Mouse (Mus musculus) limb, embryonic 10.5 days (tissue): ENCODE data around the gene Srsf2. TPM values are rescaled to one million over a fixed set of nuclear protein-coding genes. Genes with fewer than 3 reads are reported as not detected.
A peak's percentile ranks its signal among the peaks of the same experiment; 100 is the strongest.

Experiments
- DNase-seq: peaks from one replicate; pipeline ENCODE4 v3.0.0-alpha.2; 2017; ENCODE audit warnings: low spot score
- H3K27ac ChIP-seq: fragments of 300-500 bp; sonication (generic); 2 replicates; pipeline ENCODE4 v1.5.1; 2016; ENCODE audit warnings: mild to moderate bottlenecking
- H3K27me3 ChIP-seq: fragments of 300-500 bp; sonication (generic); 2 replicates; pipeline ENCODE4 v1.6.1; 2016; ENCODE audit warnings: low read depth, mild to moderate bottlenecking; ENCODE audit not compliant: poor library complexity, severe bottlenecking
- H3K36me3 ChIP-seq: fragments of 300-500 bp; sonication (generic); 2 replicates; pipeline ENCODE4 v1.6.1; 2016; ENCODE audit warnings: mild to moderate bottlenecking, moderate library complexity
- H3K4me1 ChIP-seq: fragments of 300-500 bp; sonication (generic); 2 replicates; pipeline ENCODE4 v1.6.1; 2016
- H3K4me3 ChIP-seq: fragments of 300-500 bp; sonication (generic); 2 replicates; pipeline ENCODE4 v1.5.1; 2016; ENCODE audit warnings: mild to moderate bottlenecking, moderate library complexity
- H3K9me3 ChIP-seq: fragments of 300-500 bp; sonication (generic); replicated peaks from 2 replicates; pipeline ENCODE4 v1.6.1; 2016; ENCODE audit warnings: mild to moderate bottlenecking
- WGBS: fragments of 180-500 bp; shearing (Covaris S2); methylation state at CpG from one replicate; pipeline ENCODE4 v1.1.7; 2016; 5-methylcytosine and 5-hydroxymethylcytosine counted together
- polyA plus RNA-seq: library from polyadenylated mRNA; unstranded; fragments of >200 nt; fragmentation: Nextera tagmentation; extraction: Ambion mirVana; gene quantifications from 2 replicates; pipeline ENCODE4 v1.2.1, GENCODE M21; 2016

Srsf2 gene
- polyA plus RNA-seq, 1 experiment from 2014 or later = 925 TPM

- Histone ChIP-seq H3K27ac (no peak overlapping the region), H3K27me3 (no peaks in the 10 kb centered on the region), H3K36me3 (peaks cover 54% of the 10 kb centered on the region), H3K9me3 (no peaks in the 10 kb centered on the region), H3K4me3 (no peak overlapping the region), H3K4me1 (0 out of 2 replicates have a peak, but pooled peaks cover 3% of the 10 kb centered on the region)
- 92% methylated on average over 20 of the region's 20 CpGs for WGBS
- no peak for DNase-seq
These were observed 21.1 kb upstream of the Srsf2 start for GRCm38 (mm10) chr11:116873987-116874386.

DNA sequence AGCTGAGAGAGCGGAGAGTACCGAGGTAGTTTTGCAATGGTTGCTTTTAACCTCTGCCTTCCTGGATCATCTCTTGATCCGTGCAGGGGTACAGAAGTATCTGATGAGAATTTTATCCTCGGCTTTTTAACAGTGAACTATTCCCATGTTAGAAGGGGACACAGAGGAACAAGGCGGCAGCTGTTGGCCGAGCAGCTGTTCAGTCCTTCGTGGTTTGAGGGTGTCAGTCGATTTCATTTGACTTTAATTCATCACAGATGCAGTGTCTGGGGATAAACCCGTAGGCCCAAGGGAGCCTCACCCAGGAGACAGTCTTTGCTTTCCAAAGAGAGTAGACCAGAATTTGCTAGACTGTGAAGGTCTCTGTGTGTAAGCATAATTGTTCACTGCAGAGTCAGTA lies 18.6 kb upstream of the Srsf2 start:
- H3K36me3 ChIP-seq = peaks cover 59% of the 10 kb centered on the region
- 0 out of 2 replicates have a peak, but pooled peaks cover 3% of the 10 kb centered on the region for H3K4me1 ChIP-seq
- H3K4me3 ChIP-seq = no peak overlapping the region
- 82% methylated on average over 9 of the region's 9 CpGs for WGBS
- no peaks in the 10 kb centered on the region for H3K27me3 ChIP-seq
- no peak for DNase-seq
- no peaks in the 10 kb centered on the region for H3K9me3 ChIP-seq
- H3K27ac ChIP-seq = no peak overlapping the region

GRCm38 (mm10) chr11:116869641-116870040 lies 16.7 kb upstream of the Srsf2 start:
- Histone ChIP-seq H3K36me3 (peaks cover 68% of the 10 kb centered on the region), H3K9me3 (no peaks in the 10 kb centered on the region), H3K4me3 (no peak overlapping the region), H3K4me1 (0 out of 2 replicates have a peak, but pooled peaks cover 3% of the 10 kb centered on the region), H3K27me3 (no peaks in the 10 kb centered on the region), H3K27ac (no peak overlapping the region)
- 95% methylated on average over 4 of the region's 4 CpGs for WGBS
- DNase-seq = no peak

DNA sequence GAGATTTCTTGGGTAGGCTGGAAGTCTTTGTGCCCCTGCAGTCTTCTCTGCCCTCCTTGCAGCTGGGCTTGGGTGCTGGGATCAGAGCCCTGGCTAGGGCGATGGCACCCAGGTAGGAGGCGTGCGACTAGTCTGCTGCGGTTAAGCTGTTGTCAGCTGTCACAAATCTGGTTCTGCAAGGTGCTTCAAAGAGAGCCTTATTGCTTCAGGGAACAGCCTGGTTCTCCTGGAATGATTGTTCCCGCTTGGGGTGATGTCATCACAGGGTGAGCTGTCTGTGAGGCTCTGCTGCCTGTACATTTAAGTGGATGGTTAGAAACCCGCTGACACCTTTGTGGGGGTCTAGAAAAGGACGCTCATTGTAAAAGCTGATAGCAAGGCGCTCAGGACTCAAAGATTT lies 16.3 kb upstream of the Srsf2 start:
- Histone ChIP-seq H3K27me3 (no peaks in the 10 kb centered on the region), H3K36me3 (peaks cover 68% of the 10 kb centered on the region), H3K4me3 (no peak overlapping the region), H3K4me1 (0 out of 2 replicates have a peak, but pooled peaks cover 2% of the 10 kb centered on the region), H3K27ac (no peak overlapping the region), H3K9me3 (no peaks in the 10 kb centered on the region)
- DNase-seq = no peak
- 82% methylated on average over 8 of the region's 8 CpGs for WGBS

- peaks cover 67% of the 10 kb centered on the region for H3K36me3 ChIP-seq
- no peaks in the 10 kb centered on the region for H3K9me3 ChIP-seq
- 71% methylated on average over 3 of the region's 3 CpGs for WGBS
- no peak for DNase-seq
- H3K27me3 ChIP-seq = no peaks in the 10 kb centered on the region
- no peaks in the 10 kb centered on the region for H3K4me1 ChIP-seq
- no peak overlapping the region for H3K27ac ChIP-seq
- no peak overlapping the region for H3K4me3 ChIP-seq
These were observed 15.2 kb upstream of the Srsf2 start for GRCm38 (mm10) chr11:116868129-116868528.

GRCm38 (mm10) chr11:116865945-116866585 lies 13.2 kb upstream of the Srsf2 start:
- Histone ChIP-seq H3K36me3 (peaks cover 69% of the 10 kb centered on the region), H3K27me3 (no peaks in the 10 kb centered on the region), H3K4me1 (no peaks in the 10 kb centered on the region), H3K27ac (no peak overlapping the region), H3K4me3 (no peak overlapping the region), H3K9me3 (no peaks in the 10 kb centered on the region)
- WGBS = 82% methylated on average over 12 of the region's 12 CpGs
- no peak for DNase-seq

DNA sequence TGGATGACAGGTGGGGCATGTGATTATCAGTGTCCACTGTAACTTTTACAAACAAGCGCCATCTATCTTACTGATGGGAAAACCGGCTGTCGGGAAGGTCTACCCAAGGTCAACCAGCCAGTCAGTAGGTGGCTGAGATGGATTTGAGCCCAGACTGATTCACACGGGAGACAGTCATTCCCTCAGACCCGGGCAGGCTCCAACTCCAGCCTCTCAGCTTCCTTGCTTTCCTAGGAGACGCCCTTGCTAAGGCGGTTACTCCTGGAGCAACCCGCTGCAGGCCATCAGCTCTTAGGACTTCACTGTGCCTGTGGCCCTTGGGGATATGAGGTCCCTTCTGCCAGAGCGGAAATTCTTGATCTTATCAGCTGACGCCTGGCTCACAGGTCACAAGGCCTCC lies 11.6 kb upstream of the Srsf2 start:
- Histone ChIP-seq H3K27me3 (no peaks in the 10 kb centered on the region), H3K36me3 (peaks cover 75% of the 10 kb centered on the region), H3K27ac (no peak overlapping the region), H3K4me3 (no peak overlapping the region), H3K4me1 (no peaks in the 10 kb centered on the region), H3K9me3 (no peaks in the 10 kb centered on the region)
- WGBS = 73% methylated on average over 10 of the region's 10 CpGs
- no peak for DNase-seq

DNA sequence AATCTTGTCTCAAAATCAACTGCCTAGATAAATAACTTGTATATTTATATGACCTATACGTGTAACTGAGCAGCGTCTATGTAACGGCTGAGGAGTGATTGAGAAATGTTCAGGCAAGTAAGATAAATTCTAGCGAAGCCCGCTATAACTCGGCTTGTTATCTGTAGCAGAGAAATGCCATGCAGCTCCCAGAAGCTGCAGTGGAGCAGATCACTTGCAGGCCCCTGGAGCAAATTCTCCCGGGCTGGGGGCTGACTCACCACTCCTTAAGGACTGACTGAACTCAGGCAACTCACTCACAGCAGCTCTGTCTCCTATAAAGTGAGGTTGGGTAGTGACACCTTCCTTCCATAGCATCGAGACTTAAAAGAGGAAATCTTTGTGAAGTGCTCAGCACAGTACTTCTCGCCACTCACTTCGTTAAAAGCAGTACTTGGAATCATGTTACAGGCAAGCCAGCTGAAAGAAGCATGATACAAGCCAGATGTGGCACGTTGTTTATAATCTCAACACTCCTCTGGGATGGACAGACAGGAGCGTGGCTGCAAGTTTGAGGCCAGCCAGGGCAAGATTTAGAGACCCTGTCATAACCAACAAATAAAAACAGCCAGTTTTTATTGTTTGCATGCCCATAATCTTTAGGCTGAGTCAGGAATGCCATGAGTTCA lies 4.4 kb upstream of the Srsf2 start:
- Histone ChIP-seq H3K27ac (peak overlapping the region; percentile 21; the same call in 1 of the 2 replicates), H3K36me3 (peaks cover 31% of the 10 kb centered on the region)

DNA sequence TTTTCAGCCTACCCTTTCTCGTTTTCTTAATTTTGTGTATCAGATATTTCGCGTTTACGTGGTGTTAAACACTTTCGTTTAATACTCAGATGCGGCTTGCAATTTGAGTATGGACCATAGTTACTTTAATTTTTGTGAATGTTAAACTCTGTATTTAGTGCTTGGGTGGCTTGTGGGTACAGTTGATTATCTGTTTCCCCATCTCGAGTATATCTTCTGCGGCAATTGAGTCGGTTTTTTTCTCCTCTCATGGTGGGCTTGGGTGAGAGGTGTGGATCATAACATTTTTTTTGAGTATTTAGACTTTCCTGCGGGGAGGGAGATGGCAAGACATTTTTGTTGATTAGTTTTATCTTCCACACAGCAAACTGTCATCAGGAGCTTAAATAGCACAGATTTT lies 1.4 kb upstream of the Srsf2 start:
- Histone ChIP-seq H3K27me3 (no peaks in the 10 kb centered on the region), H3K27ac (0 out of 2 replicates have a peak overlapping the region, but pooled peaks have one; percentile 97), H3K4me1 (peaks cover 37% of the 10 kb centered on the region), H3K36me3 (peaks cover 34% of the 10 kb centered on the region), H3K4me3 (peak overlapping the region; percentile 93), H3K9me3 (no peaks in the 10 kb centered on the region)
- WGBS = 49% methylated on average over 10 of the region's 10 CpGs
- DNase-seq = no peak

More for the DNA sequence above, 4.4 kb upstream of the Srsf2 start:
- Histone ChIP-seq H3K27me3 (no peaks in the 10 kb centered on the region), H3K4me1 (peaks cover 26% of the 10 kb centered on the region), H3K4me3 (no peak overlapping the region), H3K9me3 (no peaks in the 10 kb centered on the region)
- DNase-seq = peak; percentile 57
- 44% methylated on average over 12 of the region's 12 CpGs for WGBS

DNA sequence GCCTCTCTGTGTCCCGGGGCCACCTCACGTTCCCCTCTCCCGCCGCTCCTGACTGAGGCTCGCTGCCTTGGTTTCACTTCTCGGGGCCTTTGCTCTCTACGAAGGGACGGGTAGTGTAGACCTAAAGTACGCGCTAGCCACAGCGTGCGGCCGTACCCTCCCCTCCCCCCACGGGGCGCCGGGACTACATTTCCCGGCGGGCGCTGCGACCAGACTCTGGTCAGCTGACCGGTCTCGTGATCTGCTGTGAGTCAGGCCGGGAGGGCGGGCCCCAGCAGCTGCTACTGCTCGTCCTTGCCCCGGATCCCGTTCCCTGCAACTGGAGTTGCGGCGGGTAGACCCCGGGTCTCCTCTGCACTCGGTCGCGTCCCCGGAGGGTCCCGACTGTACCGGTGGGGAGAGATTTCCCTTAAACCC lies 626 bp upstream of the Srsf2 start:
- peaks cover 39% of the 10 kb centered on the region for H3K36me3 ChIP-seq
- H3K27me3 ChIP-seq = no peaks in the 10 kb centered on the region
- under 1% methylated on average over 36 of the region's 36 CpGs for WGBS
- peaks cover 37% of the 10 kb centered on the region for H3K4me1 ChIP-seq
- H3K27ac ChIP-seq = peak overlapping the region; percentile 97
- peak; percentile 99 for DNase-seq
- H3K4me3 ChIP-seq = peak overlapping the region; percentile 93
- no peaks in the 10 kb centered on the region for H3K9me3 ChIP-seq

- Histone ChIP-seq H3K4me3 (peak within 1 kb of the TSS; percentile 93), H3K4me1 (peaks cover 35% of the 10 kb centered on the region), H3K27ac (peak within 1 kb of the TSS; percentile 97), H3K27me3 (no peaks in the 10 kb centered on the region), H3K9me3 (no peaks in the 10 kb centered on the region), H3K36me3 (peaks cover 47% of the 10 kb centered on the region)
- WGBS = under 1% methylated on average over 91 of the region's 91 CpGs
- peak; percentile 80 for DNase-seq
These were observed 503 bp downstream of the Srsf2 start, which contains the start of gene Mfsd11 for GRCm38 (mm10) chr11:116852291-116852890. Gene Mfsd11 (plus strand): TSS chr11:116852440.

- Histone ChIP-seq H3K4me3 (peak overlapping the region; percentile 93), H3K36me3 (peaks cover 52% of the 10 kb centered on the region), H3K4me1 (peaks cover 28% of the 10 kb centered on the region), H3K27ac (peak overlapping the region; percentile 97), H3K9me3 (no peaks in the 10 kb centered on the region), H3K27me3 (no peaks in the 10 kb centered on the region)
- WGBS = 1% methylated on average over 29 of the region's 29 CpGs
- DNase-seq = no peak
These were observed 1.2 kb downstream of the Srsf2 start for GRCm38 (mm10) chr11:116851576-116852290.
